Mouse (Mus musculus) olfactory bulb, adult 2 months (tissue): ENCODE results near the gene Apoc4. TPM values are rescaled to one million over a fixed set of nuclear protein-coding genes. Genes with fewer than 3 reads are reported as not detected.
A peak's percentile ranks its signal among the peaks of the same experiment; 100 is the strongest.

Experiments
- H3K27ac ChIP-seq: fragments of 200-500 bp; 2 replicates; pipeline ENCODE4 v1.5.1; 2012; ENCODE audit warnings: low read depth, low read length; ENCODE audit not compliant: insufficient read depth
- H3K4me1 ChIP-seq: fragments of 200-500 bp; 2 replicates; pipeline ENCODE4 v1.6.1; 2012; ENCODE audit warnings: low read length; ENCODE audit not compliant: control insufficient read depth, insufficient read depth
- H3K4me3 ChIP-seq: fragments of 200-500 bp; 2 replicates; pipeline ENCODE4 v1.5.1; 2012; ENCODE audit warnings: mild to moderate bottlenecking, low read depth, low read length, moderate library complexity; ENCODE audit not compliant: insufficient read depth
- CTCF ChIP-seq: fragments of 200-500 bp; IDR thresholded peaks from 2 replicates; pipeline ENCODE4 v1.5.1; 2012; ENCODE audit warnings: low read depth, mild to moderate bottlenecking, low read length, moderate library complexity; ENCODE audit not compliant: insufficient read depth
- POLR2A ChIP-seq: fragments of 200-500 bp; IDR thresholded peaks from 2 replicates; pipeline ENCODE4 v1.6.1; 2012; ENCODE audit warnings: mild to moderate bottlenecking, low read depth, low read length, moderate library complexity; ENCODE audit not compliant: insufficient read depth
- WGBS: fragments of 180-500 bp; shearing (Covaris S2); methylation state at CpG from one replicate; pipeline ENCODE4 v1.1.7; 2018; 5-methylcytosine and 5-hydroxymethylcytosine counted together
- polyA plus RNA-seq: library from polyadenylated mRNA; stranded (reverse); fragments of >200 nt; gene quantifications from 2 replicates; pipeline ENCODE4 v1.2.4, GENCODE M21; 2012; ENCODE audit warnings: low replicate concordance; ENCODE audit not compliant: missing spikeins, insufficient read depth, insufficient read length

Apoc4 gene
- not detected in 2 replicates for polyA plus RNA-seq

- no peak within 1 kb of the TSS for H3K4me3 ChIP-seq
- no peaks in the 10 kb centered on the region for H3K4me1 ChIP-seq
- TF ChIP-seq POLR2A (no peak), CTCF (no peak)
- H3K27ac ChIP-seq: no peak within 1 kb of the TSS
- 75% methylated on average over 8 of the region's 8 CpGs for WGBS
These were observed at the start of gene Apoc4, which contains the start of gene Gm44805 for GRCm38 (mm10) chr7:19681202-19681694. TSS of gene Apoc4 (minus strand) at chr7:19681479. TSS of gene Gm44805 (minus strand) at chr7:19681423.

- 90% methylated on average over 4 of the region's 4 CpGs for WGBS
- TF ChIP-seq POLR2A (no peak), CTCF (no peak)
- no peak overlapping the region for H3K27ac ChIP-seq
- no peaks in the 10 kb centered on the region for H3K4me1 ChIP-seq
- H3K4me3 ChIP-seq: no peak overlapping the region
These were observed 45.3 kb upstream of the Apoc4 start for GRCm38 (mm10) chr7:19726541-19726940.

- Histone ChIP-seq H3K4me1 (no peaks in the 10 kb centered on the region), H3K27ac (no peak overlapping the region), H3K4me3 (no peak overlapping the region)
- WGBS: 96% methylated on average over 12 of the region's 12 CpGs
- TF ChIP-seq CTCF: no peak
- no peak for TF ChIP-seq POLR2A
These were observed 42.9 kb upstream of the Apoc4 start for GRCm38 (mm10) chr7:19724167-19724566.

- Histone ChIP-seq H3K27ac (no peak overlapping the region), H3K4me1 (no peaks in the 10 kb centered on the region), H3K4me3 (no peak overlapping the region)
- no peak for TF ChIP-seq CTCF
- TF ChIP-seq POLR2A: no peak
- WGBS: 91% methylated on average over 6 of the region's 6 CpGs
These were observed 41.5 kb upstream of the Apoc4 start for GRCm38 (mm10) chr7:19722754-19723195.

GRCm38 (mm10) chr7:19719200-19719599 is 37.9 kb upstream of the Apoc4 start:
- Histone ChIP-seq H3K27ac (no peak overlapping the region), H3K4me3 (no peak overlapping the region), H3K4me1 (peaks cover 3% of the 10 kb centered on the region)
- TF ChIP-seq POLR2A (no peak), CTCF (no peak)
- 95% methylated on average over 4 of the region's 4 CpGs for WGBS

- Histone ChIP-seq H3K27ac (no peak overlapping the region), H3K4me3 (no peak overlapping the region), H3K4me1 (peaks cover 10% of the 10 kb centered on the region)
- TF ChIP-seq CTCF: no peak
- no peak for TF ChIP-seq POLR2A
- WGBS: 91% methylated on average over 5 of the region's 5 CpGs
These were observed 37.1 kb upstream of the Apoc4 start for GRCm38 (mm10) chr7:19718297-19718952.

- TF ChIP-seq POLR2A (no peak), CTCF (no peak)
- Histone ChIP-seq H3K27ac (no peak overlapping the region), H3K4me3 (no peak overlapping the region), H3K4me1 (peaks cover 11% of the 10 kb centered on the region)
- 92% methylated on average over 4 of the region's 4 CpGs for WGBS
These were observed 36.1 kb upstream of the Apoc4 start for GRCm38 (mm10) chr7:19717346-19717745.

- peaks cover 11% of the 10 kb centered on the region for H3K4me1 ChIP-seq
- no peak overlapping the region for H3K4me3 ChIP-seq
- 85% methylated on average over 2 of the region's 2 CpGs for WGBS
- no peak overlapping the region for H3K27ac ChIP-seq
- no peak for TF ChIP-seq CTCF
- no peak for TF ChIP-seq POLR2A
These were observed 35.5 kb upstream of the Apoc4 start for GRCm38 (mm10) chr7:19716822-19717221.

GRCm38 (mm10) chr7:19716055-19716682 is 34.9 kb upstream of the Apoc4 start:
- peak overlapping the region; percentile 29 for H3K4me3 ChIP-seq
- H3K27ac ChIP-seq: peak overlapping the region; percentile 89
- 3% methylated on average over 18 of the region's 18 CpGs for WGBS
- TF ChIP-seq POLR2A: no peak
- TF ChIP-seq CTCF: no peak
- H3K4me1 ChIP-seq: peaks cover 11% of the 10 kb centered on the region
